Mouse (Mus musculus) CH12.LX (cell line): ENCODE measurements around the gene Slc52a3.

Experiments
- BHLHE40 ChIP-seq: IDR thresholded peaks from 2 replicates; pipeline ENCODE4 v1.6.1; 2011; ENCODE audit warnings: mild to moderate bottlenecking, low read depth, low read length, improper control_type of control experiment
- CHD1 ChIP-seq: IDR thresholded peaks from 2 replicates; pipeline ENCODE4 v1.6.1; 2012; ENCODE audit warnings: low read depth, low read length, improper control_type of control experiment, inconsistent platforms
- CTCF ChIP-seq, 2 experiments: IDR thresholded peaks in 1 of 2; conservative IDR thresholded peaks in 1 of 2; 2 replicates each; pipeline ENCODE4 v1.5.1; 2011 to 2012; ENCODE audit warnings: low read depth in 2 of 2, low read length in 2 of 2, improper control_type of control experiment in 1 of 2, inconsistent platforms in 1 of 2, mild to moderate bottlenecking in 1 of 2, moderate library complexity in 1 of 2
- GABPA ChIP-seq: IDR thresholded peaks from 2 replicates; pipeline ENCODE4 v1.6.1; 2012; ENCODE audit warnings: low read depth, low read length, improper control_type of control experiment, inconsistent platforms; ENCODE audit not compliant: insufficient replicate concordance
- JUN ChIP-seq: IDR thresholded peaks from 2 replicates; pipeline ENCODE4 v1.6.1; 2011; ENCODE audit warnings: low read depth, mild to moderate bottlenecking, low read length, improper control_type of control experiment, moderate library complexity; ENCODE audit not compliant: insufficient read depth
- MAFK ChIP-seq: IDR thresholded peaks from 2 replicates; pipeline ENCODE4 v1.6.1; 2011; ENCODE audit warnings: low read length, improper control_type of control experiment; ENCODE audit not compliant: insufficient replicate concordance
- MAX ChIP-seq: IDR thresholded peaks from 2 replicates; pipeline ENCODE4 v1.6.1; 2011; ENCODE audit warnings: low read length, improper control_type of control experiment
- MXI1 ChIP-seq: IDR thresholded peaks from 2 replicates; pipeline ENCODE4 v1.6.1; 2011; ENCODE audit warnings: mild to moderate bottlenecking, low read depth, low read length, improper control_type of control experiment
- SIN3A ChIP-seq: IDR thresholded peaks from 2 replicates; pipeline ENCODE4 v1.6.1; 2012; ENCODE audit warnings: low read length, improper control_type of control experiment, inconsistent platforms
- UBTF ChIP-seq: IDR thresholded peaks from 2 replicates; pipeline ENCODE4 v1.6.1; 2012; ENCODE audit warnings: low read depth, mild to moderate bottlenecking, inconsistent platforms, low read length, improper control_type of control experiment, moderate library complexity
- USF1 ChIP-seq: IDR thresholded peaks from 2 replicates; pipeline ENCODE4 v1.6.1; 2014; ENCODE audit warnings: low read depth, mild to moderate bottlenecking, inconsistent platforms, low read length, improper control_type of control experiment
- ZC3H11A ChIP-seq: IDR thresholded peaks from 2 replicates; pipeline ENCODE4 v1.6.1; 2012; ENCODE audit warnings: low read depth, mild to moderate bottlenecking, inconsistent platforms, low read length, improper control_type of control experiment

DNA sequence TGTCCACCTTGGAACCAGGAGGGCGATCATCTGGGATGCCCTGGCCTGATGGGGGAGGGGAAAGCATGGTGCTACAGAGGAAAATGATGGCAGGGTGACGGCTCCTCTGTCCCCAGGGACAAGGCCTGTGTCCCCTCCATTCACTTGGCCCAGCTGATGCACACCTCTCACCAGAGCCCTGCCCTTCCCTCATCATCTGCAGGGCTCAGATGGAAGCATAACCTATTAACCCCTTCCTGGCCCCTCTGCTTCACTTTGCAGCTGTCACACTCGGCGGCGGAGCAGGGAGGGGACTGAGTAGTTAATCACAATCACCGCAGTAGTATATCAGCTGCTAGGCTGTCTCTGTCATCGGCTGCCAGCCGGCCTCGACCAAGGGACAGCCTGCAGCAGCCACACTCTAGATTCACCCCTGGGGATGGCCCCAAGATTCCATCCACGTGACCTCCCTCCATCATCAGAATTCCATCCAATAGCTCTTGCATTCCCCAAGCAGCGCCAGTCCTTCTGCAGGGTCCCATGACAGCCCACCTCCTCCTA, 28.6 kb downstream of the Slc52a3 start:
- TF ChIP-seq GABPA (no peak), CHD1 (no peak), MAX (no peak), USF1 (no peak), CTCF (conservative IDR thresholded peaks at IDR 0.05 in 1 of 2, IDR thresholded peaks at IDR 0.05 in 1 of 2; ENCODE audit: low read depth in 2 of 2, low read length in 2 of 2) (no peak), SIN3A (no peak), MAFK (no peak), ZC3H11A (no peak), MXI1 (no peak), UBTF (no peak), JUN (no peak), BHLHE40 (no peak)
